Mouse (Mus musculus): ENCODE measurements around the gene Scnn1a.

The Scnn1a gene

GRCm38 (mm10) chr6:125361467-125362291, 41.2 kb downstream of the Scnn1a start:
- DNase-seq (ENCODE audit: low spot score in 2 of 2), result no peak

GRCm38 (mm10) chr6:125363021-125363420, 42.6 kb downstream of the Scnn1a start:
- DNase-seq (ENCODE audit: low spot score in 2 of 2), result no peak

- no peak for DNase-seq (ENCODE audit: low spot score in 2 of 2)
Observed at GRCm38 (mm10) chr6:125363451-125364242, 43.2 kb downstream of the Scnn1a start.

GRCm38 (mm10) chr6:125364448-125364847, 44.0 kb downstream of the Scnn1a start:
- DNase-seq (ENCODE audit: low spot score in 2 of 2), result no peak

GRCm38 (mm10) chr6:125365522-125365921, 45.1 kb downstream of the Scnn1a start:
- DNase-seq (ENCODE audit: low spot score in 2 of 2), result no peak

- no peak for DNase-seq (ENCODE audit: low spot score in 2 of 2)
Observed at GRCm38 (mm10) chr6:125366133-125366532, 45.7 kb downstream of the Scnn1a start.

- no peak for DNase-seq (ENCODE audit: low spot score in 2 of 2)
Observed at GRCm38 (mm10) chr6:125367758-125368371, 47.4 kb downstream of the Scnn1a start.

GRCm38 (mm10) chr6:125377042-125377441, 56.6 kb downstream of the Scnn1a start:
- no peak for DNase-seq (ENCODE audit: low spot score in 2 of 2)

- peak in 1 of 2 experiments; percentile 58 for DNase-seq (ENCODE audit: low spot score in 2 of 2)
Observed at GRCm38 (mm10) chr6:125377582-125378451, 57.4 kb downstream of the Scnn1a start.

GRCm38 (mm10) chr6:125378621-125379020, 58.2 kb downstream of the Scnn1a start:
- no peak for DNase-seq (ENCODE audit: low spot score in 2 of 2)

- no peak for DNase-seq (ENCODE audit: low spot score in 2 of 2)
Observed at GRCm38 (mm10) chr6:125379781-125380180, 59.3 kb downstream of the Scnn1a start.

- no peak for DNase-seq (ENCODE audit: low spot score in 2 of 2)
Observed at GRCm38 (mm10) chr6:125380372-125381360, 60.2 kb downstream of the Scnn1a start, which contains the start of gene Plekhg6. Plekhg6 (minus strand) TSS chr6:125380793.

GRCm38 (mm10) chr6:125382024-125382423, 61.6 kb downstream of the Scnn1a start:
- DNase-seq (ENCODE audit: low spot score in 2 of 2), result no peak

- DNase-seq (ENCODE audit: low spot score in 2 of 2), result no peak
Observed at GRCm38 (mm10) chr6:125385066-125385974, 64.9 kb downstream of the Scnn1a start.

GRCm38 (mm10) chr6:125386080-125386479, 65.6 kb downstream of the Scnn1a start:
- no peak for DNase-seq (ENCODE audit: low spot score in 2 of 2)

- DNase-seq (ENCODE audit: low spot score in 2 of 2), result no peak
Observed at GRCm38 (mm10) chr6:125389853-125390252, 69.4 kb downstream of the Scnn1a start.
